Mouse (Mus musculus): Measurements from ENCODE around the gene Cntn2. TPM values are rescaled to one million over a fixed set of nuclear protein-coding genes. Genes with fewer than 3 reads are reported as not detected.
"Not testable (repeated sequence)": the region's sequence is repeated elsewhere in the genome, so short reads cannot be mapped to it uniquely, and the experiment has no call there.

Gene Cntn2
- polyA plus RNA-seq, 1 experiment from 2014 or later, result 0.19 TPM

DNA sequence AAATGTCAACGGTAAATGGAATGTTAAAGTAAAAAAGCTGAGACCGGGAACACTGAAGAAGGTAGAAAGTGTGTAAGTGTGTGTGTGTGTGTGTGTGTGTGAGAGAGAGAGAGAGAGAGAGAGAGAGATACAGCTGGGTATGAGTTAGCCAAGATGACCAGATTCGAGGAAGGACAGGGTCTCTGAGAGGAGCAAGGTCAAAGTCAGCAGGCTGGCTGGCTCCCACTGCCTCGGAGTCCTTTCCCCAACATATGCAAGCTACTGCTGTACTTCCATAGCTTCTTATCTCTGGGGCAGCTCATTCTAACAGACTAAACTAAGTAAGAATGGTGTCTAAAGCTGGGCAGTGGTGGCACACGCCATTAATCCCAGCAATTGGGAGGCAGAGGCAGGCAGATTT lies 71.6 kb downstream of the Cntn2 start:
- H3K27ac ChIP-seq, result no peak overlapping the region
- ATAC-seq (replicated peaks; ENCODE audit: insufficient number of reproducible peaks, insufficient read depth, low FRiP score, low read depth), result no peak
- H3K4me1 ChIP-seq (replicated peaks), result peaks cover 20% of the 10 kb centered on the region
- no peak overlapping the region for H3K4me3 ChIP-seq
- H3K9ac ChIP-seq, result no peak overlapping the region
- no peaks in the 10 kb centered on the region for H3K9me3 ChIP-seq (replicated peaks)
- 74% methylated on average over 5 of the region's 5 CpGs for WGBS
- H3K27me3 ChIP-seq, result no peaks in the 10 kb centered on the region
- no peaks in the 10 kb centered on the region for H3K36me3 ChIP-seq
- no peak overlapping the region for H3K4me2 ChIP-seq

DNA sequence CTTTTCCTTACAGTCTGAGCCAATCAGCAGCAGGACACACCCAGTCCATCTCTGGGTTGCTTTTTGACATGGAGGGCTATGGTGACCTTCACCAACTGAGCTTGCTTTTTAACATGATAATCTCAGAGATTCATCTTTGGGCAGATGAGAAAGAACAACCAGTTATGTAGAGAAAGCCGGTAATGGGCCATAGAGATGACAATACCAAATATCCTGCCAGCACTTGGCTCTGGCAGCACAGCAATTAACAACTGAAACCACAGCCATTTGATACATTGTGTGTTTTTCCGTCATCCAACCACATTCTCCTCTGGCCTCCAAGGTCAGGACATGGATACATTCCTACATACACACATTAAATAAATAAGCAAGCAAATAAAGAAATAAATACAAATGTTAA lies 72.0 kb downstream of the Cntn2 start:
- no peak for ATAC-seq (replicated peaks; ENCODE audit: insufficient number of reproducible peaks, insufficient read depth, low FRiP score, low read depth)
- WGBS, result 86% methylated on average over 2 of the region's 2 CpGs
- peaks cover 15% of the 10 kb centered on the region for H3K4me1 ChIP-seq (replicated peaks)
- no peak overlapping the region for H3K4me3 ChIP-seq
- peaks cover 3% of the 10 kb centered on the region; the same call in 1 of the 2 replicates for H3K36me3 ChIP-seq
- no peaks in the 10 kb centered on the region for H3K27me3 ChIP-seq
- H3K27ac ChIP-seq, result no peak overlapping the region
- H3K4me2 ChIP-seq, result no peak overlapping the region
- H3K9me3 ChIP-seq (replicated peaks), result no peaks in the 10 kb centered on the region
- no peak overlapping the region for H3K9ac ChIP-seq

DNA sequence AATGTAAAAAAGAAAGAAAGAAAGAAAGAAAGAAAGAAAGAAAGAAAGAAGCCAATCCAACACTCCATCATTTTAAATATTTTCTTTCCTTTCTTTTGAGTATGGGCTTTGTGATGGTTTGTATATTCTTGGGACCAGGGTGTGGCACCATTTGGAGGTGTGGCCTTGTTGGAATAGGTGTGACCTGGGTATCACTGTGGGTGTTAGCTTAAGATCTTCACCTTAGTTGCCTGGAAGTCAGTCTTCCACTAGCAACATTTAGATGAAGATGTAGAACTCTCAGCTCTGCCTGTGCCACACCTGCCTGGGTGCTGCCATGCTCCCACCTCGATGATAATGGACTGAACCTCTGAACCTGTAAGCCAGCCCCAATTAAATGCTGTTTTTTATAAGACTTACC lies 73.0 kb downstream of the Cntn2 start:
- H3K27me3 ChIP-seq; H3K27ac ChIP-seq; H3K4me2 ChIP-seq; ATAC-seq (replicated peaks; ENCODE audit: insufficient number of reproducible peaks, insufficient read depth, low FRiP score, low read depth); H3K36me3 ChIP-seq; H3K4me3 ChIP-seq; H3K9me3 ChIP-seq (replicated peaks); H3K9ac ChIP-seq: not testable (repeated sequence)
- peaks cover 12% of the 10 kb centered on the region for H3K4me1 ChIP-seq (replicated peaks)
- WGBS, result 93% methylated on average over 1 of the region's 1 CpGs

DNA sequence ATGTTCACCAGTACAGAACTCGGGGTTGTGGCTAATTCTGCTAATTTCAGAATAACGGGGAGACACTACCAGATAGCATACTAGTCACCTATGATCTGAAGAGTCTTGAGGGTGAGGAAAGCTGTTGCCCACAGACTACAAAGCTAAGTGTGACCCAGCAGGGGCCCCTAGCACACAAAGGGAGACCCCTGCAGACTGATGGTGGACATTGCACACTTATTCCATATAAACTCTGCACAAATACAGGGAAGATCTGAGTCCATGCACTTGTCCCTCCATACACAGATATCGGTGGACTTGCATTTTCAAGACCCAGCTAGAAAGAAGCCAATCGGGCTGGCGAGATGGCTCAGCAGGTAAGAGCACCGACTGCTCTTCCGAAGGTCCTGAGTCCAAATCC lies 73.5 kb downstream of the Cntn2 start:
- peak overlapping the region; percentile 23 for H3K27ac ChIP-seq
- H3K9me3 ChIP-seq (replicated peaks), result no peaks in the 10 kb centered on the region
- 94% methylated on average over 7 of the region's 7 CpGs for WGBS
- no peak overlapping the region for H3K9ac ChIP-seq
- H3K4me2 ChIP-seq, result no peak overlapping the region
- peaks cover 10% of the 10 kb centered on the region for H3K4me1 ChIP-seq (replicated peaks)
- no peaks in the 10 kb centered on the region for H3K27me3 ChIP-seq
- ATAC-seq (replicated peaks; ENCODE audit: insufficient number of reproducible peaks, insufficient read depth, low FRiP score, low read depth), result no peak
- no peak overlapping the region for H3K4me3 ChIP-seq
- H3K36me3 ChIP-seq, result peaks cover 12% of the 10 kb centered on the region; the same call in 1 of the 2 replicates

DNA sequence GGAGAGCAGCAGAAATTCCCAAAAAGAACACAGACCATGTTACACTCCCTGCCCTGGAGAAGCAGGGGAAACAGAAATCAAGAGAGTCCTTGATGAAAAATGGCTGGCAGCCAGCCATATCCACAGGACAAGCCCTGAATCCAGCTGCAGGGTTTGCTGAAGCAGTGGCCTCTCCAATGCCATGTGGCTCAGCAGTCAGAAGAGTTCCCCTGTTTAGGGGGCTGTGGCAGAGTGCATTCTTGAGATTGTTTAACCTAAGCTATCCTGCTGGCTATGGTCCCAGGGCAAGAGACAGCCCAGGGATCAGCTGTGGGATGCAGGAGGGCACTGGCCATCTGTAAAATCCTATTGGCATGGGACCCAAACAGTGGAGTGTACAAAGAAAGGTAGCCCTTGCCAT lies 74.1 kb downstream of the Cntn2 start:
- H3K9me3 ChIP-seq (replicated peaks), result no peaks in the 10 kb centered on the region
- no peak overlapping the region for H3K4me2 ChIP-seq
- peaks cover 17% of the 10 kb centered on the region for H3K36me3 ChIP-seq
- H3K4me1 ChIP-seq (replicated peaks), result peaks cover 10% of the 10 kb centered on the region
- H3K9ac ChIP-seq, result no peak overlapping the region
- peak; percentile 74 for ATAC-seq (replicated peaks; ENCODE audit: insufficient number of reproducible peaks, insufficient read depth, low FRiP score, low read depth)
- no peaks in the 10 kb centered on the region for H3K27me3 ChIP-seq
- H3K27ac ChIP-seq, result peak overlapping the region; percentile 23
- no peak overlapping the region for H3K4me3 ChIP-seq

DNA sequence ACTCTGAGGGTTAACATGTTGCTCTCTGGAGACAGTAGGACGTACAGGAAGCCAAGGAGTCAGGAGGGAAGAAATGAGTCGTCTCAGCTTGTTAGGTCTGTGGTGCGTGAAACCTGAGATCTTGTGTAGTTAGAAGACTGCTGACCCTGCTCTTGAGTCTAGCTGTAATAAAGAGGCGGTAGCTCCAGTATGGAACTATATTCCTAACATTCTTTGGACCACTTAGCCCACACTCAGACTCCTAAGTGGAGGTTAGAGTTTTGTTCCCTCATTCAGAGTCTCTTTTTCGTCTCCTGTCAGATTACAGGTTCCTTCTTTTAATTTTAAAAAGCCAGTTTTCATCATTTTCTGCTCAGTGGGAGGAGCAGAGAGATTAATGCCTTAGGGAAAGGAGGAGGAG lies 78.4 kb downstream of the Cntn2 start:
- 73% methylated on average over 5 of the region's 5 CpGs for WGBS
- H3K4me3 ChIP-seq, result no peak overlapping the region
- H3K27ac ChIP-seq, result no peak overlapping the region
- peaks cover 38% of the 10 kb centered on the region for H3K36me3 ChIP-seq
- ATAC-seq (replicated peaks; ENCODE audit: insufficient number of reproducible peaks, insufficient read depth, low FRiP score, low read depth), result no peak
- H3K4me1 ChIP-seq (replicated peaks), result peaks cover 10% of the 10 kb centered on the region
- no peak overlapping the region for H3K9ac ChIP-seq
- no peak overlapping the region for H3K4me2 ChIP-seq
- no peaks in the 10 kb centered on the region for H3K27me3 ChIP-seq
- H3K9me3 ChIP-seq (replicated peaks), result no peaks in the 10 kb centered on the region

Other genes starting within 250 kb of the Cntn2 start
- 0.33 and 0.68 TPM in 2 replicates for gene Klhdc8a, start 244.6 kb downstream of the Cntn2 start, polyA plus RNA-seq (2015; fragmentation: Nextera tagmentation; extraction: Ambion mirVana)
- 3.0 and 3.7 TPM in 2 replicates for gene Nuak2, start 227.1 kb downstream of the Cntn2 start, polyA plus RNA-seq (2015; fragmentation: Nextera tagmentation; extraction: Ambion mirVana)
- 12.9 and 18.8 TPM in 2 replicates for gene Tmcc2, start 152.0 kb downstream of the Cntn2 start, polyA plus RNA-seq (2015; fragmentation: Nextera tagmentation; extraction: Ambion mirVana)
- gene Dstyk, start 125.7 kb downstream of the Cntn2 start, polyA plus RNA-seq (2015; fragmentation: Nextera tagmentation; extraction: Ambion mirVana), result 9.2 and 11.1 TPM in 2 replicates
- gene Rbbp5, start 65.9 kb downstream of the Cntn2 start, polyA plus RNA-seq (2015; fragmentation: Nextera tagmentation; extraction: Ambion mirVana), result 25.9 and 28.3 TPM in 2 replicates
- gene Tmem81, start 37.0 kb downstream of the Cntn2 start, polyA plus RNA-seq (2015; fragmentation: Nextera tagmentation; extraction: Ambion mirVana), result 0.66 and 1.1 TPM in 2 replicates
- 0.28 and 1.2 TPM in 2 replicates for gene Nfasc, start 198.5 kb upstream of the Cntn2 start, polyA plus RNA-seq (2015; fragmentation: Nextera tagmentation; extraction: Ambion mirVana)